Mouse (Mus musculus) C2C12 (cell line): ENCODE measurements around the gene Sdf2l1.

ENCODE experiments used
- CEBPB ChIP-seq: IDR thresholded peaks from one replicate; pipeline ENCODE4 v1.6.1; 2011; ENCODE audit warnings: low read depth, mild to moderate bottlenecking, control low read depth, moderate library complexity
- CTCF ChIP-seq: IDR thresholded peaks from one replicate; pipeline ENCODE4 v1.5.1; 2011; ENCODE audit not compliant: control insufficient read depth, insufficient read depth, insufficient read length
- MAX ChIP-seq: IDR thresholded peaks from one replicate; pipeline ENCODE4 v1.6.1; 2011; ENCODE audit warnings: mild to moderate bottlenecking, control low read depth
- MYOD1 ChIP-seq: IDR thresholded peaks from one replicate; pipeline ENCODE4 v1.6.1; 2011; ENCODE audit warnings: low read depth; ENCODE audit not compliant: control insufficient read depth, insufficient read length
- MYOG ChIP-seq: IDR thresholded peaks from one replicate; pipeline ENCODE4 v1.6.1; 2011; ENCODE audit not compliant: control insufficient read depth, insufficient read length; ENCODE audit errors: extremely low read depth

DNA sequence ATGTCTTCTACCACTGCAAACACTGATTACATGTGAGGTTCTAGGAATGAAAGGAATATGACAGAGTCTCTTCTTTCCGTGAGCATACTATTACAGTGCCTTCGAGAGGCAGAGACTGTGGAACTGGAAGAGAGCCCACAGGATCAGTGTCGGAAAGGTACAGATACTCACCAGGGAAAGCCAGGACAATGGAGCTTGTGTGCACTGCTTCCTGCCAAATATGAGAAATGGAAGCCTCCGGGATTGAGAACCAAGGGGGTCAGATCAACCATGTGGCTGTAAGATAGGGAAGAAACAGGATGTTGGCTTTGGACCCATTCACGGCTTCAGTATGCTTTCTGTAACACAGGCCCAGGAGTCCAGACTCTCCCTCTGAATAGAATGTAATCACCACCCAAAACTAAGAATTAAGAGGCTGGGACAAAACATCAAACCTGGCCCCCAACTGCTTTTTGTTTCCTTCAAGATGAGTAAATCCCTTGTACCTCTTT, 14.8 kb downstream of the Sdf2l1 start:
- TF ChIP-seq CTCF (no peak), MAX (no peak), MYOG (no peak), CEBPB (no peak), MYOD1 (no peak)
